Mouse (Mus musculus) layer of hippocampus, adult 9-11 months (tissue): ENCODE measurements around the gene Get4.

Source experiments
- DNase-seq: peaks from one replicate; pipeline ENCODE4 v3.0.0; 2022

Get4 gene

GRCm38 (mm10) chr5:139252081-139252909 is at the start of gene Get4:
Gene Get4 (plus strand): TSS chr5:139252324.
- DNase-seq: peak; percentile 99

DNA sequence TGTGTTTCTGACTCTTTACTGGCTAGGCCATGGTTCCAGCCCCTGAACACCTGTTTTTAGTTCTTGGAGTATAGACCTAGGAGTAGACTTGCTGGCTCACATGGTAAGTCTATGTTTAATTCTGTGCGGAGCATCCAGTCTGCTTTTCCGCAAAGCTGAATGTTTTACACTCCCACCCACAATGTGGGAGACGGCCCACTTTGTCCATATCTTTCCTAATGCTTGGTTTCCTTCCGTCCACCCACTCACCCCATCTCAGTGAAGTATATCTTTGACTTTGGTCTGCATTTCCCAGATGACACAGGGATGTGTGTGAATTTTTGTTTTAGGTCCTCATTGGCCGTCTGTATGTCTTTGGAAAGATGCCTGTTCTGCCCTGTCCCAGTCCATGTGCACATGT is 48.8 kb upstream of the Get4 start:
- no peak for DNase-seq

DNA sequence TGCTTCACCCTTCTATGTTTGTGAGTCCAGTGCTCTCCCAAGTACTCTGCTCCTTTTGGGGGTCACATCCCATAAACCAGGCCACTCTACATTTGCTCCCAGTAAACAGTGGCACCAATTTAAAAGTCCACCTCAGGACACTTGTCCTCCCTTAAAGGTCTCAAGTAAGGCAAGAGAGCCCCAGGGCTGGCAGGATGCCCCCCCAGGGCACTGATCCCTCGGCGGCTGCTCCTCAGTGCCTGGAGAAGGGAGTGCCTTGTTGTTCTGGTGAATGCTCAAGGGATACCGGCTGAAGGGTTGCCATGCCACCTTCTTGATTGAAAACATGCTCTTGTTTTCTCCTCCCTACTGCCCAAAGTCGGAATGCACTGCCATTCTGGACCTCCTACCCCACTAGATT is 46.0 kb upstream of the Get4 start:
- no peak for DNase-seq

DNA sequence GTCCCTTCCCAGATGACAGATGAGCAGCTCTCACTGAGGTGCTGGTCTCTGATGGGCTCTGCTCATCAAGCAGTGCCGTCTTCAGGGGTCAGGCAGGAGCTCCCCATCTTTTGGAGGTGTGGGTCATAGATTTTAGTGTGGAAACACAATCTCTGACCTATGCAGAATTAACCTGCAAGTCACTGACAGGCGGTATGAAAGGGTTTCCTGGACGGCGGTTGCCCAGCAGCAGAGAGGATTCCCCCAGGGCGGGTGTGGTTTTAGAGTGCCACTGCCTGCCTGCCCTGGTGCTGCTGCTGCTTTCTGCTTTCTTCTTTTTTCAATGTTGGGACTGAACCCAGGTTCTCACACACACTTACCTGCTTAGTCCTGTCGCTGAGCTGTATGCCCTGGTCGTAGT is 45.6 kb upstream of the Get4 start:
- DNase-seq: no peak

- DNase-seq: no peak
Measured at GRCm38 (mm10) chr5:139208183-139208582, 43.9 kb upstream of the Get4 start.

DNA sequence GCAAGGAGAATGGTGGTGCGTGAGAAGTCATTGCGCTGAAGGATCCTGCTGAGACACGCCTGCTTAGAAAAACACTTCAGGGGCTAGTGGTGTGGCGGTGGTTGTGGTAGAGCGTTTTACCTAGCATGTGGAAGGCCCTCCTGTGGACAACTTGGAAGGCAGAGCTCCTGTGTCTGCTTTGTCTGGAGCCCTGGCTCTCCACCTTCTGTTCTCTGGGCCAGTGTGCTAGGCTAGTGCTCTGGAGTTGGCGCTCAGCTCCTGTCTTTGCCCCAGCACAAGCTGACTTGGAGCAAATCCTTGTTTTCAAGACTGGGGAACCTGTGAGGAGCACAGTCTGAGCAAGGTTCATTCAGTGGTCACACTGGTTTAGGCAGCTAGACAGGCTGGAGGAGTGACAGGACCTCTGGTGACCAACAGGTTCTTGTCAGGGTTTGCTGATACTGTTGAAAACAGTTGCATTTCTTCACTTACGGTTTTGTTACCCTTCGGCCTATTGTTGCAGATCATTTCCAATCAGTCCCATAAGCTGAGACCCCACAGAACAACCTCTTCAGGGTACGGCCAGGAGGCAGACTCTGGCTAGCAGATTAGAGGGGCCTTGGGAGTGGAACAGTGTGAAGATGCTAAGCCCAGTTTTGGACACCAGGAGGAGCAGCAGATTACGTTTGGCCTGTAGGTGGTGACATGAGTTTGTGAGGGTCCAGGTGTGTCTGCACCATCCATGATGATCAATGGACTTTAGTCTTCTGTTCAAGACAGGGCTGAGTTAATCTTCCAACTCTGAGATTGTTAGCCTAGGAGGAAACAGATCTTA is 43.0 kb upstream of the Get4 start:
- DNase-seq: no peak

- no peak for DNase-seq
Measured at GRCm38 (mm10) chr5:139209685-139210026, 42.5 kb upstream of the Get4 start.

DNA sequence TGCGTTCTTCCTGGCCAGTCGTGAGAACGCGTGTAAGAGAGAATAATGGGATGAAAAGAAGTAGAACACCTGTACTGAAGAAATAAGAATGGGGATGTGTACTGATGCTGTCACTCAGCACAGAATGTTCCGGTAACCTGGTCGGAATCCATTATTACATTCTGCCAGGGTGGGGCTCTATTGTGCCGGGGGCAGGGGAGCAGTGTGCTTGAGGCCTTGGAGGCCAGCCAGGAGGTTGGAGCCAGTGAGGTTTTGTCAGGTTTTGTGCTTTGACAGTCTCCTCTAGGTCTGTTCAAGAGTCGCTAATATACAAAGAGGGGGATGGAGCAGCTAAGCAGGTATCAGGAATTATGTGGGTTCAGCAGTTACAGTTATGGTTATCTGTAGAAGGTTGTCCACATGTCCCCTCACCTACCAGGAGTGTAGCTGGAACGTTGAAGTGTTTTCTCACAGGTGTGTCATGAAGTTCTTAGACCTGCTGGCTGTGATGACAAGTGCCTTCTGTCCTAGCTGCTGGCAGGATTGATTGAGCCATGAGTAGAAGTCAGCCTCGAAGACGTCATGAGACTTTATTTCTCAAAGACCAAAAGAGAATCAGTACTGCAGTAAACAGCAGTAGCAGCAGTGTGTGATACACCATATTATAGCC is 40.3 kb upstream of the Get4 start:
- DNase-seq: no peak

DNA sequence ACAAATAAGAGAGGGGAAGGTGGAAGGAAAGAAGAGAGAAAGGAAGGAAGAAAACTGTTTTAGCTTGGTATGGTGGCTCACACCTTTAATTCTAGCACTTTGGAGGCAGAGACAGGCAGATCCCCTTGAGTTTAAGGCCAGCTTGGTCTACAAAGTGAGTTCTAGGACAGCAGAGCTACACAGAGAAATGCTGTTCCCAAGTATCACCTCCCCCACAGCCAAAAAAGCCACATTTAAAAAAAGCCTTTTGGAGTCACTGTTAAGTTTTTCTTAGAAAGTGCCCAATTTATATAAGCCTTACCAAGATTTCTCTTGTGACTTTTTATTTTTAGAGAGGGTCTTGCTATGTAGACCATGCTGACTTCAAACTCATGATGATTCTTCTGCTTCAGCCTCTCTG is 37.8 kb upstream of the Get4 start:
- no peak for DNase-seq

DNA sequence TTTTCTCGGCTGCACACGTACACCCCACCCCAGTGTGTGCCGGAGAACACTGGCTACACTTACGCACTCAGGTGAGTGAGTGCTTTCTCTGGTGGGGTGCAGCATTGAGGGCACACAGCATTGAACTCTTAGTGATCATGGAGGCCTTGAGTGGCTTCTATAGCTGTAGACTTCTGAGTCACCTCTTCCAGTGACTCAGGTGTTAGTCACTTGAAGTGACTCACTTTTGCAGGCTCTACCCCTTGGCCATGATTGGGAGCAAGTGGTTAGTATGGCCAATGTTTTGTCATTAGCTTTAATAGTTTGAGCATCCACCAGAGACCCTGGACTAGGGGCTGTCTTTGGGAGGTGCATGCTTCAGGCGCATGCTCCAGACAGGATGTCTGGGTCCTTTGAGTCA is 36.9 kb upstream of the Get4 start:
- DNase-seq: no peak

- no peak for DNase-seq
Measured at GRCm38 (mm10) chr5:139216121-139216520, 36.0 kb upstream of the Get4 start.

DNA sequence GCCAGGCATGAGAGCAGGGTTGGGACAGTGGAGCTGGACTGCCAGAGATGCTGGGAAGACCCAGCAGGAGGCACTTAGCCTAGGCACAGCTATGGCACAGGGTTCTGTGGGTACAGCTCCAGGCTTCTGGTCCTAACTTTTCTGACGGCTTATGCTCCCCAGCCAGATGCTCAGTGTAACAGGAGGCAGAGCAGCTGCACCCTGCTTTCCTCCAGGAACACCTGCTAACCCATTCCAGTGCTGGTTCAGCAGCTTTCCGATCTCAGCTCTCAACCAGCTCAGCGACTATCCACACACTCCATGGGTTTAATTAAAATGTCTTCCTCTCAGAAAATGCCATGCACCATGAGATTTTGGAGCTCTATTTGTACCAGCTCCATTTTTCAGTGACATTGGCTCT is 35.4 kb upstream of the Get4 start:
- no peak for DNase-seq

- DNase-seq: no peak
Measured at GRCm38 (mm10) chr5:139220006-139220515, 32.1 kb upstream of the Get4 start.

DNA sequence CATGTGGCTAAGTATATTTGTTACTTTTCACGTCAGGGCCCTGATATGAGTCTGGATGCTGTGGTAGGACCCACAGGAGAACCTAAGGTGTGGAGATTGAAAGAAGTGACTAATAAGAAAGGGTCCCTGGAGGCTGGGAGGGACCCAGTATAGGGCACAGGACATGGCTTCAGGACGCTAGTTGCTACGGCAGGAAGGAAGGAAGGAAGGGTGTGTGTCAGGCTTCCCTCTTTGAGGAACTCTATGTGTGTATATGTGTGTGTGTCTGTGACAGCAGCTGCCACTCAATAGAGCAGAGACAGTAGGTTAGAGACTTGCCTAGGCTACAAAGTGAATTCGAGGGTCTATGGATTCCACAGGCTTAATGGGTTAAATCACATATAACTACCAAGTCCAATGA is 31.5 kb upstream of the Get4 start:
- no peak for DNase-seq

DNA sequence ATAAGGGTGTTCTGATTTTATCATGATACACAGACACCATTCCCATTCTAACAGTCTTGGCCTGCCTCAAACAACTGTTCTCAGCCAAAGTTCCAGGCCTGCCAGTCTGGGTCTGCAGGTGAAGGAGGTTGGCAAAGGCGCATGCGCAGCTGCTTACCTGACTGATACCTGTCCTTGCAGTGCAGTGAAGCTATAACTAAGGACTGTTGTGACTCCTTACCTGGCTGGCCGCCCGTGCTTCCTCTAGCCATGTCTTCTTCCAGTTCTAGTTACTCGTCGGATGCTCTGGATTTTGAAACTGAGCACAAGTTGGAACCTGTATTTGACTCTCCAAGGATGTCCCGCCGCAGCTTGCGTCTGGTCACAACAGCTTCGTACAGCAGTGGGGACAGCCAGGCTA is 28.8 kb upstream of the Get4 start:
- DNase-seq: no peak

DNA sequence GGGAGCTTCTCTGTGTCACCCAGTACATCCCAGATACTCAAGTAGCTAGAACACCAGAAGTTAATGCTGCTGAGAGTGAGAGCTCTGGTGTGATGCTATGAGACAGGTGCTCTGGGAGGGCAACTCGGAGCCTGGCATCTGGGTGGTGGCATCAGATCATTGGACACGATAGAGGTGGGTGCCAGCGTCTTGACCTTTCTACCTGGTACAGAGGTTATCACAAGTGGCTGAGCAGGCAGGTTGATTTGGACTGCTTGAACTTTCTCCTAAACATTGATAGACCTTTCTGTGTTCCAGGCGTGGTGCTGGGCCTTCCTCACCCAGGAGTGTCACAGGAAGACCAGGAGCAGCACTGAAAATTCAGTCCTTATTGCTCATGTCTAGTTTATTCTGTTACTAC is 24.9 kb upstream of the Get4 start:
- no peak for DNase-seq

DNA sequence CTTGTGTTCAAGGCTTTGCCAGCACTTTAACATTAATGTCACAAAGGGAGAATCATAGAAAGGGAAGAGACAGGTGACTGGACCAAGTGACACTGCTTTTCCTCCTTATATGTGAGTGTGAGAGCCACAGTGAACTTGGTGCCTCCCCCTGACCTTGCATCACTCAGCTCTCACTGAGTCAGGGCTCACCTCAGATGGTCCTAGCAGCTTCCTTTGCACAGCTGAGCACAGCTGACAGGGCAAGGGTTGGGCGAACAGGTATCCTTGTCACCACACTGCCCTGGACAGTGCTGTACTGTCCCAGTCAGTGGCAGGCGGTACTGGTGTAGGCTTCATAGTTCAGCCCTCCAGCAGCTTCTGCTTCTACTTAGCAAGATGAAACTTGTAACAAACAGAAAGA is 24.5 kb upstream of the Get4 start:
- no peak for DNase-seq

DNA sequence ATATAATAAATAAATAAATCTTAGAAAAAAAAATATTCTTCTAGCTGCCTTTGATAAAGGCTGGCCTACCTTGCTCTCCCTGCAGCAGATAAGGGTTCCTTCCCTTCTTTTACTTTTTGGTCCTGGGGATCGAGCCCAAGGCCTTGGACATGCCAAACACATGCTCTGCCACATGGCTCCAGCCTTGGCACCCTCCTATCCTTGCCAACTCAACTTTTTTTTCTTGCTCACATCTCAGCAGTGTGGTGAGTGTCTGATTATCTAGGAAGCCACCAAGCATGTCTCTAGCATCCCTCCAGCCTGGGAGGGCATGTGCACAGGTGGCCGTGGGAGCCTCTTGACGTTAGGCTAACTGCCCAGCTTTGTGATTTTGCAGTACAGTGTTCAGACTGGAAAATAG is 23.8 kb upstream of the Get4 start:
- no peak for DNase-seq

- DNase-seq: no peak
Measured at GRCm38 (mm10) chr5:139229716-139230115, 22.4 kb upstream of the Get4 start.

DNA sequence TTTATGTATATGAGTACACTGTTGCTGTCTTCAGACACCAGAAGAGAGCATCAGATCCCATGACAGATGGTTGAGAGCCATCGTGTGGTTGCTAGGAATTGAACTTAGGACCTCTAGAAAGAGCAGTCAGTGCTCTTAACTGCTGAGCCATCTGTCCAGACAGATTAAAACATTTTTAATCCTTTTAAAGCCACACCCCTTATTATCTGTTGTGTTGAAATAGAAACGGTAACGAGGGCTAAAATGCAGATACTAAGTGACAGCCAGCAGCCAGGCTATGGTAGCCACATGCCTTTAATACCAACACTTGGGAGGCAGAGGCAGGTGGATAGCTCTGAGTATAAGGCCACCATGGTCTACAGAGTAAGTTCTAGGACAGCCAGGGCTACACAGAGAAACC is 20.0 kb upstream of the Get4 start:
- DNase-seq: no peak

DNA sequence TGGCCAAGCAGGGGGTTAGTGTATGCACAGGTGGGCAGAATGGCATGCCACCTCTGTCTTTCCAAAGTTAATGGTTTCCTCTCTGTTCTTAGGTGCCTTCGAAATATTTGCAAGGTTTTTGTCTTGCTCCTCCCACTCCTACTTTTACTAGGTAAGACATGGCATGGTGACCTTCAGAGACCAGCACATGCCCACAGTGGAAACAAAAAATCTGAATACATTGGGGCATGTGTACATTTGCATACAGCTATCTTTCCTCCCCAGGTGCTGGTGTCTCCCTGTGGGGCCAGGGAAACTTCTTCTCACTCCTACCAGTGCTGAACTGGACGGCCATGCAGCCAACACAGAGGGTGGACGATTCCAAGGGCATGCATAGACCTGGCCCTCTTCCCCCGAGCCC is 17.7 kb upstream of the Get4 start:
- DNase-seq: no peak

GRCm38 (mm10) chr5:139237436-139237835 is 14.7 kb upstream of the Get4 start:
- DNase-seq: no peak

DNA sequence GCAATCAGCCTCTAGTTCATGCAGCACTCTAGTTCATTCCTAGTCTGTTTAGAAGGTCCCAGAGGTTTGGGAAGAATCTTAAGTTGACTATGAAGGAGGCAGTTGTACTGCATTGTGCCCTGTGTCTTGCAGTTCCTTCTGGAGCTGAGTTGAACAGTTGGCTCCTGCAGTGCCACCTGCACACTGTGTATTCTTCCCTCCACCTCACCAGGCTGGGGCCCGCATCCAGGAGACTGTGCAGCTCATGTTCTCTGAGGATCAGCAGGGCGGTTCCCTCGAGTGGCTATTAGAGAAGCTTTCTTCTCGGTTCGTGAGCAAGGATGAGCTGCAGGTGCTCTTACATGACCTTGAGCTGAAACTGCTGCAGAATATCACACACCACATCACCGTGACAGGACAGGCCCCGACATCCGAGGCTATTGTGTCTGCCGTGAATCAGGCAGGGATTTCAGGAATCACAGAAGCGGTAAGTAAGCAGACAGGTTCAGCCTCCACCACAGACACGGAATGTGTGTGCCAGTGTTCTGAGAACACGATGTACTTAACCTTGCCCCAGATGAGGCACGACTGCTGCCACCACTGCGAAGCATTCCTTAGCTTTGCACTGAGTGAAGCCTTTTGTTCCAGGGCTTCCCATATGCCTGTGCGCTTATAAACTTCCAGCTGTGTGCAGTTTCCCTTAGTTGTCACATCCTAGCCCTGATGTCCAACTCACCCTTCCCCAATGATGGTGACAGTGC is 10.9 kb upstream of the Get4 start:
- DNase-seq: peak; percentile 59
